Mouse (Mus musculus) duodenum, adult 2 months (tissue): ENCODE measurements around the gene Pvrig. TPM values are rescaled to one million over a fixed set of nuclear protein-coding genes. Genes with fewer than 3 reads are reported as not detected.

Experiments
- polyA plus RNA-seq: library from polyadenylated mRNA; depleted of rRNA; stranded (reverse); fragments of >200 nt; gene quantifications from 2 replicates; pipeline ENCODE4 v1.2.3, GENCODE M21; 2012; ENCODE audit warnings: low replicate concordance; rRNA removed

Gene Pvrig
- 0.48 and 1.2 TPM in 2 replicates for polyA plus RNA-seq

DNA sequence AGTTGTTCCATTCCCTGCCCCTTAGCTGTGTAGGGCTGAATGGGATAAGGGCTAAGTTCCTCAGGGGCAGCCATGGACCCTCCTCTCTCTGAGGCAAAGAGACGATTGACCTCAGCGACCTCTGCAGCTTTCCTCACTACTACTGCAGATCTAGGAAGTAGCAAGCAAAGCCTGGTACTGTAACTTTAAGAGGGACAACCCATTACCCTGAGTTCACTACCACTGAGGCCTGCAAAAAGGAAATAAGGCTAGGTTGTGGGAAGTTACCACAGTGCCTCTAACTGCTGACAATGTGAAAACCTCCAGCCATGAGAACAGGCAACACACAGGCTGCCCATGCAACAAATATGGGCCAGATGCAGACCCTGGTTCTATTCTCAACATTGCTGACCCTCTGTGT lies at the start of gene Pvrig:
TSS of gene Pvrig (plus strand) at position 301 of the 400 bp plus-strand sequence.

Other genes with a start within 250 kb of the Pvrig start
- 2.6 TPM in 2 replicates for gene Zscan21, start 225.1 kb upstream of the Pvrig start, polyA plus RNA-seq
- 0.43 and 7.8 TPM in 2 replicates for gene Zfp113, start 186.2 kb upstream of the Pvrig start, polyA plus RNA-seq
- 33.6 and 40.6 TPM in 2 replicates for gene Cops6, start 180.9 kb upstream of the Pvrig start, polyA plus RNA-seq
- 17.7 and 26.6 TPM in 2 replicates for gene Ap4m1, start 170.0 kb upstream of the Pvrig start, polyA plus RNA-seq
- gene Mcm7, start 169.5 kb upstream of the Pvrig start, polyA plus RNA-seq, result 21.0 and 23.3 TPM in 2 replicates
- gene Taf6, start 154.5 kb upstream of the Pvrig start, polyA plus RNA-seq, result 37.0 and 39.4 TPM in 2 replicates
- 0.37 and 0.59 TPM in 2 replicates for gene Cnpy4, start 154.5 kb upstream of the Pvrig start, polyA plus RNA-seq
- gene Mblac1, start 147.6 kb upstream of the Pvrig start, polyA plus RNA-seq, result 3.1 and 4.6 TPM in 2 replicates
- gene Nxpe5, start 116.1 kb upstream of the Pvrig start, polyA plus RNA-seq, result 0.39 and 0.55 TPM in 2 replicates
- 120 and 177 TPM in 2 replicates for gene Lamtor4, start 86.5 kb upstream of the Pvrig start, polyA plus RNA-seq
- 58.8 and 80.5 TPM in 2 replicates for gene BC037034, start 77.9 kb upstream of the Pvrig start, polyA plus RNA-seq
- 0.12 and 0.42 TPM in 2 replicates for gene Gal3st4, start 69.1 kb upstream of the Pvrig start, polyA plus RNA-seq
- gene Gm43720, start 62.0 kb upstream of the Pvrig start, polyA plus RNA-seq, result not detected in 2 replicates
- gene Gpc2, start 62.0 kb upstream of the Pvrig start, polyA plus RNA-seq, result 1.0 and 2.2 TPM in 2 replicates
- 0.07 and 0.26 TPM in 2 replicates for gene Stag3, start 61.7 kb upstream of the Pvrig start, polyA plus RNA-seq
- gene Zfp157, start 99.5 kb downstream of the Pvrig start, polyA plus RNA-seq, result 0.13 and 0.84 TPM in 2 replicates
- not detected in 2 replicates for gene 1700123K08Rik, start 222.8 kb downstream of the Pvrig start, polyA plus RNA-seq